Mouse (Mus musculus): Measurements from ENCODE around the gene Slc35e1.

- TF ChIP-seq CTCF (IDR thresholded peaks at IDR 0.05; ENCODE audit: low read depth) = no peak
- TF ChIP-seq EP300 (IDR thresholded peaks at IDR 0.05; ENCODE audit: low read depth) = no peak
Observed at GRCm38 (mm10) chr8:72512648-72513047, 20.2 kb upstream of the Slc35e1 start.
